In the genomic region with DNA sequence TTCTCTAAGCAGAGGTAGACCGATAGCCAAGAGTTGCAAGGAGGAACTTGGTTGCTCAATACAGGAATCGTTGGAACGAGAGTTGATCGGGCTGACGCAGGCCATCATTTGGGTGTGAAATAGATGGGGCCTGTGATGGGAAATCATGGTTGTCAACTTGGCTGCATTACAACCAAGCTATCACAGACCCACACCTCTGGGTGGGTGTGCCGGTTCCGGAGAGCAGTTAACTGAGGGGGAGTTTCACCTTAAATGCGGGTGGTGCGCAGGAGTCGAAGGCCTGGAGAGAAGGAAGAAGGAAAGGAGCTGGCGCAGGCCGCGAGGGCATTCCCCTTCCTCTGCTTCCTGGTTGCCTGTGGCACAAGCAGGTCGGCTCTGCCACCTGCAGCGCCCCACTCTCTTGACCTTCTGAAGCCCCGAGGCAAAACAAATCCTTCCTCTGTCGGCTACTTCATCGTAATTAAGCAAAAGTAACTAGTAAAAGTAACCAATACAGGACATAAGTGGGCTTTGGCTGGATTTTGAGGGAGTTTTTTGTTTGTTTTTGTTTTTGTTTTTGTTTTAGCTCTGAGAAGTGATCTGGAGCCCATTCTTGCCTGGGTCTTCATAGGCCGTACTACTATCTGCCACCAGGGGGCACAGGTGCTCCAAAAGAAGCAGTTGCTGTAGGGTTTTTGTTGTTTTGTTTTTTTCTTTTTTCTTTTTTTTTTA, we compare ENCODE assay signal across 8 mouse cellular contexts. TPM values are rescaled to one million over a fixed set of nuclear protein-coding genes. Genes with fewer than 3 reads are reported as not detected.
DNase-seq lines count a peak whose midpoint lies in the region; ATAC-seq and TF ChIP-seq lines count a peak whose summit lies in the region.

No protein-coding gene starts in this region.

- peak in 1 of 2 experiments; percentile 60; a peak in 2 of 4 replicates for TF ChIP-seq EP300 in MEL (IDR thresholded peaks at IDR 0.05; ENCODE audit: low read depth in 1 of 2, low read length in 2 of 2)

- peak; percentile 89 for TF ChIP-seq RAD21 in MEL (IDR thresholded peaks at IDR 0.05; ENCODE audit: low read depth, low read length)

- no peak for ATAC-seq in lung, embryonic 15.5 days (ENCODE audit: borderline replicate concordance, extremely low read depth, low FRiP score, low TSS enrichment)
- ATAC-seq in neutrophil, adult 5-6 weeks (ENCODE audit: extremely low read depth, insufficient number of reproducible peaks, low FRiP score, poor library complexity, severe bottlenecking) = peak; percentile 74

- no peaks in the 10 kb centered on the region for H3K27me3 ChIP-seq in MEL (ENCODE audit: control insufficient read depth in 1 of 2, insufficient read depth in 2 of 2, low read length in 2 of 2)
- no peaks in the 10 kb centered on the region for H3K27me3 ChIP-seq in forebrain, embryonic 10.5 days (ENCODE audit: poor library complexity, severe bottlenecking)
- H3K27me3 ChIP-seq in lung, embryonic 15.5 days = no peaks in the 10 kb centered on the region

- peak; percentile 86 for DNase-seq in MEL (ENCODE audit: low read depth, low spot score)
- DNase-seq in c-Kit-positive CD71-negative TER-119-negative erythroid progenitor cells, embryonic 14.5 days (ENCODE audit: low read depth) = peak; percentile 71
- DNase-seq in forebrain, embryonic 10.5 days (ENCODE audit: extremely low spot score, low spot score) = peak; percentile 62
- peak; percentile 72 to 81 for DNase-seq in heart, postnatal 36 days
- DNase-seq in layer of hippocampus, adult 11-12 months (ENCODE audit: low spot score) = peak; percentile 81
- peak; percentile 90 for DNase-seq in thymus, postnatal 14 days

- peaks cover 0 to 17% of the 10 kb centered on the region in 2 experiments; a peak in 3 of 4 replicates for H3K4me1 ChIP-seq in MEL (ENCODE audit: control insufficient read depth in 1 of 2, insufficient read depth in 2 of 2, low read length in 2 of 2)
- peaks cover 5% of the 10 kb centered on the region for H3K4me1 ChIP-seq in forebrain, embryonic 10.5 days
- no peaks in the 10 kb centered on the region for H3K4me1 ChIP-seq in lung, embryonic 15.5 days

- intact Hi-C loops in heart, postnatal 36 days (cut with DNase I) = loop anchor here (1.0 to 5.0 kb wide), 2 partner anchors 66 to 140 kb away; partner anchors contain the start of genes Pts, Sdhd and Timm8b

- no peak for TF ChIP-seq POLR2A in MEL (IDR thresholded peaks at IDR 0.05; ENCODE audit: control insufficient read depth in 1 of 2, insufficient read depth in 1 of 2, low read depth in 1 of 2, low read length in 2 of 2, poor library complexity in 1 of 2)

- H3K79me2 ChIP-seq in MEL (ENCODE audit: control insufficient read depth, insufficient read depth, low read length, poor library complexity) = no peaks in the 10 kb centered on the region

- peak overlapping the region; percentile 24 for H3K27ac ChIP-seq in MEL (ENCODE audit: control insufficient read depth, low read depth, low read length)
- H3K27ac ChIP-seq in forebrain, embryonic 10.5 days = peak overlapping the region; percentile 62; the same call in 1 of the 2 replicates
- no peak overlapping the region for H3K27ac ChIP-seq in lung, embryonic 15.5 days

- H3K9me3 ChIP-seq in MEL (replicated peaks; ENCODE audit: insufficient read depth, low read length) = no peaks in the 10 kb centered on the region
- no peaks in the 10 kb centered on the region for H3K9me3 ChIP-seq in forebrain, embryonic 10.5 days
- H3K9me3 ChIP-seq in lung, embryonic 15.5 days = no peaks in the 10 kb centered on the region

- H3K4me2 ChIP-seq in lung, embryonic 15.5 days = peak overlapping the region; percentile 48

- peak; percentile 69 to 93 (median 70) for TF ChIP-seq CTCF in MEL (IDR thresholded peaks at IDR 0.05 in 2 of 3, conservative IDR thresholded peaks at IDR 0.05 in 1 of 3; ENCODE audit: control insufficient read depth in 1 of 3, insufficient read depth in 1 of 3, low read depth in 2 of 3, low read length in 3 of 3, poor library complexity in 1 of 3, severe bottlenecking in 1 of 3)

- no peaks in the 10 kb centered on the region; a peak in 1 of 4 replicates for H3K36me3 ChIP-seq in MEL (ENCODE audit: control insufficient read depth in 1 of 2, insufficient read depth in 2 of 2, low read length in 2 of 2)
- no peaks in the 10 kb centered on the region for H3K36me3 ChIP-seq in forebrain, embryonic 10.5 days (replicated peaks)
- H3K36me3 ChIP-seq in lung, embryonic 15.5 days = no peaks in the 10 kb centered on the region

- H3K4me3 ChIP-seq in MEL (ENCODE audit: control insufficient read depth in 1 of 2, insufficient read depth in 1 of 2, low read depth in 2 of 2, low read length in 2 of 2) = peak overlapping the region; percentile 57 to 94
- H3K4me3 ChIP-seq in forebrain, embryonic 10.5 days = peak overlapping the region; percentile 40
- H3K4me3 ChIP-seq in lung, embryonic 15.5 days = peak overlapping the region; percentile 18

- peak overlapping the region; percentile 68 for H3K9ac ChIP-seq in MEL (ENCODE audit: control insufficient read depth, low read depth, low read length, poor library complexity, severe bottlenecking)
- H3K9ac ChIP-seq in lung, embryonic 15.5 days = peak overlapping the region; percentile 13; the same call in 1 of the 2 replicates

- WGBS in forebrain, embryonic 10.5 days = 48% methylated on average over 19 of the region's 19 CpGs
- WGBS in lung, embryonic 15.5 days = 37% methylated on average over 19 of the region's 19 CpGs

TF ChIP-seq in MEL, 35 proteins besides CTCF, POLR2A, EP300 and RAD21:
- TF ChIP-seq ZKSCAN1 (IDR thresholded peaks at IDR 0.05; ENCODE audit: low read depth, low read length) (peak; percentile 94), MYC (IDR thresholded peaks at IDR 0.05; ENCODE audit: low read depth, low read length) (peak; percentile 61; the same call in 1 of the 2 replicates), KAT2A (conservative IDR thresholded peaks at IDR 0.05; ENCODE audit: low read depth, low read length) (no peak), ELF1 (IDR thresholded peaks at IDR 0.05; ENCODE audit: low read depth, low read length) (peak; percentile 35; the same call in 1 of the 2 replicates), CHD1 (IDR thresholded peaks at IDR 0.05; ENCODE audit: low read depth, low read length) (peak; percentile 80; the same call in 1 of the 2 replicates), RCOR1 (IDR thresholded peaks at IDR 0.05; ENCODE audit: low read depth, low read length) (peak; percentile 7; the same call in 1 of the 2 replicates), HCFC1 (IDR thresholded peaks at IDR 0.05; ENCODE audit: low read depth, low read length) (peak; percentile 52; the same call in 1 of the 2 replicates), SMC3 (IDR thresholded peaks at IDR 0.05; ENCODE audit: low read depth, low read length) (peak; percentile 96), BHLHE40 (IDR thresholded peaks at IDR 0.05; ENCODE audit: borderline replicate concordance, low read depth, low read length) (peak; percentile 39), MAX (IDR thresholded peaks at IDR 0.05; ENCODE audit: low read length) (0 out of 2 replicates have a peak, but pooled peaks have one; percentile 6), USF1 (IDR thresholded peaks at IDR 0.05; ENCODE audit: low read depth, low read length) (no peak), NELFE (IDR thresholded peaks at IDR 0.05; ENCODE audit: low read depth, low read length) (peak; percentile 40; the same call in 1 of the 2 replicates), TBP (IDR thresholded peaks at IDR 0.05; ENCODE audit: low read depth, low read length) (peak; percentile 56; the same call in 1 of the 2 replicates), MYB (IDR thresholded peaks at IDR 0.05; ENCODE audit: low read depth, low read length) (peak; percentile 42; the same call in 1 of the 2 replicates), TCF12 (IDR thresholded peaks at IDR 0.05; ENCODE audit: low read depth, low read length) (no peak), E2F4 (IDR thresholded peaks at IDR 0.05; ENCODE audit: borderline replicate concordance, low read depth, low read length) (no peak), POLR2AphosphoS2 (IDR thresholded peaks at IDR 0.05; ENCODE audit: low read length) (no peak), SIN3A (IDR thresholded peaks at IDR 0.05; ENCODE audit: low read length) (peak; percentile 78; the same call in 1 of the 2 replicates), ZNF384 (IDR thresholded peaks at IDR 0.05; ENCODE audit: low read depth, low read length) (peak; percentile 90), MXI1 (IDR thresholded peaks at IDR 0.05; ENCODE audit: low read depth, low read length) (peak; percentile 75), ZC3H11A (IDR thresholded peaks at IDR 0.05; ENCODE audit: low read depth, low read length) (peak; percentile 89), JUND (IDR thresholded peaks at IDR 0.05; ENCODE audit: low read depth, low read length) (peak; percentile 60; the same call in 1 of the 2 replicates)
TF ChIP-seq in MEL: peak in this region for 17.

RNA-seq across cellular contexts. Expression of gene Plet1, which starts 31.7 kb away (rescaled TPM):
- 0.12 and 0.16 TPM in 2 replicates for total RNA-seq in MEL (2012; rRNA removed)
- under 1 TPM in 1 of 2 experiments, not detected in 1; 0.81 TPM for polyA plus RNA-seq in MEL (2012; ENCODE audit: insufficient read depth in 1 of 2, insufficient read length in 2 of 2, low read depth in 1 of 2, low replicate concordance in 2 of 2, missing spikeins in 1 of 2)
- polyA plus RNA-seq in forebrain, embryonic 10.5 days (2016; fragmentation: Nextera tagmentation; extraction: Ambion mirVana) = 0.24 and 0.28 TPM in 2 replicates
- 1 to 10 TPM in 1 of 2 experiments, under 1 TPM in 1; 0.95 to 1.7 TPM for total RNA-seq in heart, postnatal 36 days (2021)
- 1.6 TPM in 2 replicates for polyA plus RNA-seq in lung, embryonic 15.5 days (2015; fragmentation: Nextera tagmentation; extraction: Ambion mirVana)
- total RNA-seq in neutrophil, adult 5-6 weeks (2017) = 17.9 and 21.0 TPM in 2 replicates

Comparison
In these comparisons a context has a peak if more than half of its experiments do, and no peak if none do; other contexts are left out.
1. H3K4me3 ChIP-seq: peak in every context shown above with its lines; median percentile 76 in MEL; 40 in forebrain, embryonic 10.5 days; 18 in lung, embryonic 15.5 days.